Mouse (Mus musculus) gastrocnemius, postnatal 36 days (tissue): ENCODE measurements around the gene Rsph10b. TPM values are rescaled to one million over a fixed set of nuclear protein-coding genes. Genes with fewer than 3 reads are reported as not detected.
"Not testable (repeated sequence)": the region's sequence is repeated elsewhere in the genome, so short reads cannot be mapped to it uniquely, and the experiment has no call there.

Experiments
- DNase-seq, 2 experiments: peaks; one replicate each; pipeline ENCODE4 v3.0.0; 2022
- intact Hi-C: fragments of 180-260 bp; cut with DNase I; formaldehyde crosslinking; loops from one replicate; pipeline ENCODE4 v1.15.1; 2025
- total RNA-seq, 2 experiments: library from RNA; stranded (reverse); gene quantifications; 2 replicates each; pipeline ENCODE4 v1.2.3; 2021

Gene Rsph10b
- total RNA-seq, 2 experiments from 2014 or later: 0.59 to 0.89 TPM

- intact Hi-C loops: no loop called here
Measured at GRCm38 (mm10) chr5:143987596-143987995, 54.8 kb downstream of the Rsph10b start.

GRCm38 (mm10) chr5:143989046-143989445, 56.2 kb downstream of the Rsph10b start:
- intact Hi-C loops: no loop called here
- no peak for DNase-seq

More at GRCm38 (mm10) chr5:143987596-143987995, 54.8 kb downstream of the Rsph10b start:
- no peak for DNase-seq

- intact Hi-C loops: no loop called here
- no peak for DNase-seq
Measured at GRCm38 (mm10) chr5:143990086-143990485, 57.3 kb downstream of the Rsph10b start.

GRCm38 (mm10) chr5:143992661-143993060, 59.8 kb downstream of the Rsph10b start:
- intact Hi-C loops: no loop called here
- no peak for DNase-seq

GRCm38 (mm10) chr5:143993260-143993659, 60.4 kb downstream of the Rsph10b start:
- intact Hi-C loops: no loop called here
- DNase-seq: no peak

GRCm38 (mm10) chr5:143993849-143994248, 61.0 kb downstream of the Rsph10b start:
- intact Hi-C loops: no loop called here
- no peak for DNase-seq

- no peak for DNase-seq
- intact Hi-C loops: no loop called here
Measured at GRCm38 (mm10) chr5:143994632-143995365, 62.0 kb downstream of the Rsph10b start.

GRCm38 (mm10) chr5:143999409-143999808, 66.6 kb downstream of the Rsph10b start:
- DNase-seq: no peak
- intact Hi-C loops: no loop called here

- intact Hi-C loops: no loop called here
- DNase-seq: no peak
Measured at GRCm38 (mm10) chr5:144002461-144003192, 69.8 kb downstream of the Rsph10b start.

GRCm38 (mm10) chr5:144013366-144014134, 80.7 kb downstream of the Rsph10b start:
- DNase-seq, intact Hi-C loops: not testable (repeated sequence)

GRCm38 (mm10) chr5:144014551-144015311, 81.9 kb downstream of the Rsph10b start, which contains the start of gene Ccz1:
Gene Ccz1, minus strand, starts transcription at chr5:144014877.
- intact Hi-C loops: no loop called here
- peak; percentile 58 for DNase-seq

- DNase-seq: no peak
- intact Hi-C loops: no loop called here
Measured at GRCm38 (mm10) chr5:144015312-144015650, 82.4 kb downstream of the Rsph10b start.

- intact Hi-C loops: no loop called here
Measured at GRCm38 (mm10) chr5:144015845-144016244, 83.0 kb downstream of the Rsph10b start.

GRCm38 (mm10) chr5:144026620-144027263, 93.9 kb downstream of the Rsph10b start, which contains the start of gene Ocm:
Gene Ocm, minus strand, starts transcription at chr5:144026670.
- no peak for DNase-seq
- intact Hi-C loops: no loop called here

More at GRCm38 (mm10) chr5:144015845-144016244, 83.0 kb downstream of the Rsph10b start:
- no peak for DNase-seq

GRCm38 (mm10) chr5:144032491-144032890, 99.7 kb downstream of the Rsph10b start:
- no peak for DNase-seq
- intact Hi-C loops: no loop called here

GRCm38 (mm10) chr5:144034567-144034966, 101.7 kb downstream of the Rsph10b start:
- intact Hi-C loops: no loop called here
- no peak for DNase-seq
